Mouse (Mus musculus) urinary bladder, adult 18-20 months (tissue): ENCODE results near the gene Copz1.
"Not testable (repeated sequence)": the region's sequence is repeated elsewhere in the genome, so short reads cannot be mapped to it uniquely, and the experiment has no call there.

Source experiments
- DNase-seq, 2 experiments: peaks; one replicate each; pipeline ENCODE4 v3.0.0; 2022; ENCODE audit warnings: low spot score in 2 of 2, mixed read lengths in 2 of 2

Gene Copz1

DNA sequence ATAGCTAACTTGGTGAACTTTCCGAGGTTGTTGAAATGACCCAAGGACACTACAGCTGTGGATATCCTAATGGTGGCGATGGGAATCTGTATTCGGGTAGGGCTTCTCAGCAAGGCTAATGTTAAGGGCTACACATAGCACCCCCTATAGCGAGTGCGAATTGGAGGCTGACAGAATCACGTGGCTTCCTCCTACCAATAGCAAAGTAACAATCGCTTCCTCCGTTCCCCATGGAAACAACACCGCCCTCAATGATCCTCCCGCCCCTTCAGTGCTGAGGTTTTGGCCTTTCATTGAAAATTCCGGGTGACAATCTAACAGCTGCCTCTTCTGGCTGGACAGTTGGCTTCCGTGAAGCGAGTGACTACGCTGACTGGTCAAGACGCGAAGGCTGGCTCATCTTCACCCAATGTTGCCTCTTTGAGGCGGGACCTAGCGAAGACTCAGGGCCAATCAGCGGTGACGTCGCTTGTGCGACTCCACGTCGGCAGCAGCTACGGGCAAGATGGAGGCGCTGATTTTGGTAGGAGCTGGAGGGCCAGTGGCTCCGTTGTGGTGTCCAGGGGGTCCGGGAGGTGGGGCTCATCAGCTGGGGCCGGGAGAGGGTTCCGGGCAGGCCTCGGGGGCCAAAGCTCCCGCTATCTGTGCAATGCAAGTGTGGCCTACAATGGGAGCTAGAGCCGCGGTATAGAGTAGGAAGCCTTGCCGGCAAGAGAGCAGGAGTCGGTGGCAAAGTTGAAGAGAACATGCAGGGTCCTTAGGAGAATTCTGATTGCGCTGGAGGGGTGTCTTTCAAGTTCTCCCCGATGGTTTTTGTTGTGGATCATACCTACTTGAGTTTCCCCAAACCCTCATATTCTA, at the start of gene Copz1:
Copz1 (plus strand) TSS at position 296 of the 861 bp plus-strand sequence.
- DNase-seq: peak; percentile 83 to 96

DNA sequence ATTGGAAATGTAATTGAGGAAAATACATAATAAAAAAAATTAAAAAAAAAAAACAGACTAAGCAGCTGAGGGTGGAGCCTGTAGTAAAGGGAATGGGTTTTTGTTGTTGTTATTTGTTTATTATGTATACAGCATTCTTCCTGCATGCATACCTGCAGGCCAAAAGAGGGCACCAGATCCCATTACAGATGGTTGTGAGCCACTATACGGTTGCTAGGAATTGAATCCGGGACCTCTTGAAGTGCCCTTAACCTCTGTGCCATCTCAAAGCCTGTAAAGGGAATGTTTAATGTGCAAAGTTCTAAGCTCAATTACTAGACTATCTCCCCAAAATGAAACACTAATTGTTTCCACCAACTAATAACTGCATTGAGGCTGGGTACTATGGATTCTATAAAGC, 48.4 kb upstream of the Copz1 start:
- DNase-seq: no peak

DNA sequence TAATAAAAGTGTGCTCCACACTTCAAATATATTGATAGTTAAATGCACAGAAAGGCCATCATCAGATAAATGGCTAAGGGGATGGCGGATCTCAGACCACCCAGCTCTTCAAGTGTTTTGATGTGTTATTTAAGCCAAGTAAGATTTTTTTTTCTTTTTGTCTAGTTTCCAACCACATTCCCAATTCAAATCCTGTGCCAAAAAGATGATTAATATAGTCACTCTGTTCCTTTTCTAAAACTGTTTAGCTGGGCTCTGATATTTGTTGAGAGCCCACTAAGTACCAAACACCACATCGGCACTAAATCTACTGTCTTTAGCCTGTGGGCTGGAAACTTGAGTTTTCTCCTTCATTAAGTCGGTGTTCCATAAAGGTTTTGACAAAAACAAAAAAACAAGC, 45.5 kb upstream of the Copz1 start:
- DNase-seq: no peak

DNA sequence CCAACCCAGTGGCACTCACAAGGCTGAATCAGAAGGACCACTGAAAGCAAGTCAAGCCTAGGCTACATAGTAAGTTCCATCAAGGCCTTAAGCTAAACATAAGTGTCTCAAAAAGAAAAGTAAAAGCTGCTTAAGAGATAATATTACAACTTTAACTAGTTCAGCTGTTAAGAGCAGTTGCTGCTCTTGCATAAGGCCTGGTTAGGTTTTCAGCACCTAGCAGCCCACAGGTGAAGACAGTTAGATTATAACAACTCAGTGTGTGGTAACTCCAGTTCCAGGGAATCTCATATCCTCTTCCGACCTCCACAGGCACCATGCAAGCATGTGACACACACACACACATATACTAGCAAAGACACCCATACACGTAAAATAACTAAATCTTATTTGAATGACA, 44.9 kb upstream of the Copz1 start:
- DNase-seq: no peak

DNA sequence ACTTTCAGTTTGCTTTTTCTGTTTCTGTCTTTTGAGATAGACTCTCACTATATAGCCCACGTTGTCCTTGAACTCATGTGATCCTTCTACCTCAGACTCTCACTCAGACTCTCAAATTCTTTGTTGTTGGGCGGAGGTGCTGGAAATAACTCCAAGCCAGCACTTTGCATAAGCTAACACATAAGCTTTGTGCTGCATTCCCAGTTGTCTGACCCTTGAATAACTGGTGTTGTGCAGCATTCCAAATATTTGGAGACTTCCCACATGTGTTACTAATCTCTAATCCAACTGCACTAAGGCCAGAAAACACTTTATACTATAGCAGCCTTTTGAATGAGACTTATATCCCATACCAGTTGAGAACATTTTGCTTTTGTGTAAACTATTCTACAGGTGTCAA, 43.6 kb upstream of the Copz1 start:
- DNase-seq: no peak

DNA sequence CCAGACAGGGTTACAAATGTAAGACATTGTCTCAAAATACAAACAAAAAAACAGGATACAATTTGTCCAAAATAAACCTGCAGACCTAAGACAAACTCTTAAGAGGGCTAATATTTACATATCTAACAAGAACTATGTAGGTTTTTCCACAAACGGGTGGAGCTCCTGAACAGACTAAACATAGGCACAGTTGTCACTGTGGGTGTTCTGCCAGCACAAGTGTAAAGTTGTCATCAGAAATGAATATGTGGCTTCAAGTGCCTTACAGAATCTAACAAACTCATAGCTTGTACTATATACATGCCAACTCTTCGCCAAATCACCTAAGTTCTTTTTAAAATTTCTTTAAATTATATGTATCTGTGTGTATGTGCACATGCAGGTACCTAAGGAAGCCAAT, 39.4 kb upstream of the Copz1 start:
- no peak for DNase-seq

DNA sequence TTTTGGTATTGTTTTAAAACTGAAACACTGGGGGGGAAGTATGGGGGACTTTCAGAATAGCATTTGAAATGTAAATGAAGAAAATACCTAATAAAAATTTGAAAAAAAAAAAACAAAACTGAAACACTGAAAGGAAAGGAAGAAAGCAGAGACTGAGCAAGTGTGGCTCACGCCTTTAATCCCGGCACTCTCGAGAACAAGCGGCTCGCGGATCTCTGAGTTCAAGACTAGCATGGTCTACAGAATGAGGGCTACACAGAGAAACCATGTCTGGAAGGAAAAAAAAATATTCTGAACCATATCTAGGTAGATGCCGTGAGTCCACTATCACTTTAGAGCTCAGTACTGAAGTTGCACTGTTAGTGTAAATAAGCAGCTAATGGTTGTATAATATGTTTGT, 35.2 kb upstream of the Copz1 start:
- DNase-seq: no peak

DNA sequence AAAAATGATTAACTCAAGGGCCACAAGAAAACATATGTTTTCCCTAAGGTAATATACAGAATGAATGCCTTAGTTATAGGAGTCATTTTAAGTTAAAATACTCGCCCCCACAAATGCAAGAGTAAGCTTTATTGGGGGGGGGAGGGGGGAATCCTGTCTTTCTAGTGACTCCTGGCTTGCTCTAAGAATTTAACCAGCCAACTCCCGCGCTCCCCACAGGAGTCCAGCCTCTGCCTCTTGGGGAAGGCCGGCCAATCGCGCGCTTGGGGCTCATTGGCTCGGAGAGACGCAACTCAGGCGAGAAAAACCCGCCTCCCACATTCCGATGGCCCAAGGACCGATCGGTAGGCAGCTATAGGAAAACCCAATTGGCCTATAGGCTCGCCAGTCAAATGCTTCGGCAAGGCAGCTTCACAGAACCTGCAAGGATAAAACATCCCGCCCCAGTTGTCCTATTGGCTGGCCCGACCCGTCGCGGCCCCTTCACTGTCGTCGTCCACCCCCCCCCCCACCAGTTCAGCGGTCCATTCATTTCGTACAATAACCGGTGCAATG, 33.3 kb upstream of the Copz1 start:
- peak; percentile 79 to 89 for DNase-seq

DNA sequence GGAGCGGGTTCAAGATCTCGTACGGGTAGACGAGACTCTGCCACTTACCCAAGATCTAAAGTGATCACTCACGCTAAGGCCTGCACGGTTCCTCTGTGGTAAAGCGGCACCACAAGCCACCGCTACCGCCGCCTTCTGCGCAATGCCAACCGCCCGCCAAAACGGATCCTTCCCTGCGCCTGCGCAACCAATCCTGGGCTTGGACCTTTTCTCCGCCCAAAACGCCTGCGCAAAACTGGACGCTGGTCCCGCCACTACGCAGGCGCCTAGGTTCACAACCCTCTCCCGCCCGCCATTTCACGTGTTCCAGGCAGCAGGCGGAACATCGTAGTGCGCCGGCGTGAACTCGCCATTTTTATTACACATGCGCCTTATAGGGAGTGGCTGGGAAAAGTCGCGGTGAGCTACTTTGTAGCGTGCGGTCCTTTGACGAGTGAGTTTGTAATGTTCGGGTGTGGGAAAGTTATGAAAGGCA, 32.8 kb upstream of the Copz1 start, which contains the start of gene Cbx5:
Cbx5 (minus strand) TSS at position 132 of the 475 bp plus-strand sequence.
- DNase-seq: peak; percentile 93 to 98

DNA sequence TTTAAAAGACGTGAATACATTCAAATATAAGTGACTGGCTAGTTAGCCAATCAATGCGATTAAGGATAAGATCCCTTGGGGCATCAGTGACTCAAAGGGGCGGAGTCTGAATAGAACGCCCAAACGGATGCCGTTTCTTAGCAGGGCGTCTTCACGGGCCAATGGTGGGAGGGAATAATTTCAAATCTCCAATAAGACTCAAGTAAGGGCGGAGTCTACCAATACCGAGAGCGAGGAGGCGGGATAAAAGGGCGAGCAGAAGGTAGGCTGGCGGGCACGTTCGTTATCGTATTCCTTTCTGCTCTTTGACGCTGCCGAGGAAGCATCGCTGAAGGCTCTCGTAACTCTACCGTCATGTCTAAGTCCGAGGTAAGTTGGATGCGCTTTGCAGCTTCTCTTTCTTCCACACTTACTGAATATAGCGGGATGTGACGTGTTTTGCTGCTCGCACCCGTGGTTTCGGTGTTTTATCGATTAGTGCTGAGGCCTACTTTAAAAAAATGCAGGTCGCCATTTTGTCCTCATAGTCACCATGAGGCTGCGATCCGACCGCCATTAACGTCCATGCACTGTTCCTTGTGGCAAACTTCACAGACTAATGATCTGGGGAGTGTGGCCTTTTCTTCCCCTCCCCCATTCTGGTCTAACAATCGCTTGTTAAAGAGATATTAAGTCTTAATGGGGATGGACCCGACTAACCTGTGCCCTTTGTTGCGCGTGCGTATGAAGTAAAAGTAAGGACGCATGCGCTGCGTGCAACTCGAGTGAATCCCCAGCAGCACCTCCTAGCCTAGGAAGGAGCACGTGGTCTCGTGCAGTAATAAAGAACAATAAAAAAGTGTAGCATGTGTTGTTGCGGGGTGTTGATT, 32.1 kb upstream of the Copz1 start, which contains the start of gene Hnrnpa1:
Hnrnpa1 (plus strand) TSS at position 273 of the 869 bp plus-strand sequence.
- peak; percentile 78 to 92 for DNase-seq

DNA sequence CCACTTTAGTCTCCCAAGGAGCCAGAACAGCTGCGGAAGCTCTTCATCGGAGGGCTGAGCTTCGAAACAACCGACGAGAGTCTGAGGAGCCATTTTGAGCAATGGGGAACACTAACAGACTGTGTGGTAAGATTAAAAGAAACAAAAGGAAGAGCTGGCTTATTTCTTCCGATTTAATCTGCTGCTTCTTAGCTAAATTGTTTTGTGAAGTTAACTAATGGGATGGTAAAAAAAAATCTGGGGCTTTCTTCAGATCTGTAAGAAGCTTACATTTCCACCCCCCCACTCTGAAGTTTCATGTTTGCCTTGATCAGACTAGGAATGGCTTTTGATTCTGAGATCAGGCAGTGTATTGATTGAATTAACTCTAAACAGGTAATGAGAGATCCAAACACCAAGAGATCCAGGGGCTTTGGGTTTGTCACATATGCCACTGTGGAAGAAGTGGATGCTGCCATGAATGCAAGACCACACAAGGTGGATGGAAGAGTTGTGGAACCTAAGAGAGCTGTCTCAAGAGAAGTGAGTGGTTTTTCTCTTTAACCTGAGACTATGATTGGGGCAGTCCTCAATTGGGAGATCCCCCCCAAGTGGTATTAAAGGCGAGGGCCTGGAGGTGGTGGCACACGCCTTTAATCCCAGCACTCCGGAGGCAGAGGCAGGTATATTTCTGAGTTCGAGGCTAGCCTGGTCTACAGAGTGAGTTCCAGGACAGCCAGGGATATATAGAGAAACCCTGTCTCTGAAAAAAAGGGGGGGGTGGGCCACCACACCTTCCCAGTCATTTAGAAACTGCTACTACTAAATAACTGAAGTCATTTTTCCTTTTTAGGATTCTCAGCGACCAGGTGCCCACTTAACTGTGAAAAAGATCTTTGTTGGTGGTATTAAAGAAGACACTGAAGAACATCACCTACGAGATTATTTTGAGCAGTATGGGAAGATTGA, 31.2 kb upstream of the Copz1 start:
- DNase-seq: not testable (repeated sequence)

DNA sequence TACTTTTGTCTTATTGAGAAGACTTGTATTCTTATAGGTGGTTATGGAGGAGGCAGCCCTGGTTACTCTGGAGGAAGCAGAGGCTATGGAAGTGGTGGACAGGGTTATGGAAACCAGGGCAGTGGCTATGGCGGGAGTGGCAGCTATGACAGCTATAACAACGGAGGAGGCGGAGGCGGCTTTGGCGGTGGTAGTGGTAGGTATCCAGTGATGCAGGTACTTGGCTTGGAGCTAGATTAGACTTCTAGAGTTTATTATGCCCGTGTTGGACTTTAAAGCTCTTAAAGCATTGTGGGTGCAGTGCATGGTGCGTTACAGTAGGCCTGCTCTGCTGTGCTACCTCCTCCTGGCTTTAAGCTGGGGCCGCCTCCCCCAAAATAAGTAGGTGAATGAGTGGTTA, 29.6 kb upstream of the Copz1 start:
- no peak for DNase-seq

DNA sequence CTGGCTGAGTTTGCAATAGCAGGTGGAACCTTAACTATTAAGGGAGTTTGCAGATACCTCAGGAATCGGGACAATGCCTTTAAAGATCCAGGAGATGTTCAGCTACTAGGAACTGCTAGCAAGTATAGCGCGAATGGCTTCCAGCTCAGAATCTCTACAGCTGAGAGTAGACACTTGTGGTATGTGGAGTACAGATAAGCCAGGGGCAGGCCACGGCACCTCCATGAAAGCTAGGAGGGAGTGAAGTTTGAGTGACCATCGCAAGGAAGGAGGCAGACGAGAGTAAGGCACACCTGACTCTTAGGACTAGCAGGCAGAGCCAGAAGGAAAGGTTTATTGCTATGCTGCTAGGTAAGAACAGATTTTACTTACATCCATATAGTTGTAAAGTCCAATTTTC, 26.9 kb upstream of the Copz1 start:
- DNase-seq: no peak

DNA sequence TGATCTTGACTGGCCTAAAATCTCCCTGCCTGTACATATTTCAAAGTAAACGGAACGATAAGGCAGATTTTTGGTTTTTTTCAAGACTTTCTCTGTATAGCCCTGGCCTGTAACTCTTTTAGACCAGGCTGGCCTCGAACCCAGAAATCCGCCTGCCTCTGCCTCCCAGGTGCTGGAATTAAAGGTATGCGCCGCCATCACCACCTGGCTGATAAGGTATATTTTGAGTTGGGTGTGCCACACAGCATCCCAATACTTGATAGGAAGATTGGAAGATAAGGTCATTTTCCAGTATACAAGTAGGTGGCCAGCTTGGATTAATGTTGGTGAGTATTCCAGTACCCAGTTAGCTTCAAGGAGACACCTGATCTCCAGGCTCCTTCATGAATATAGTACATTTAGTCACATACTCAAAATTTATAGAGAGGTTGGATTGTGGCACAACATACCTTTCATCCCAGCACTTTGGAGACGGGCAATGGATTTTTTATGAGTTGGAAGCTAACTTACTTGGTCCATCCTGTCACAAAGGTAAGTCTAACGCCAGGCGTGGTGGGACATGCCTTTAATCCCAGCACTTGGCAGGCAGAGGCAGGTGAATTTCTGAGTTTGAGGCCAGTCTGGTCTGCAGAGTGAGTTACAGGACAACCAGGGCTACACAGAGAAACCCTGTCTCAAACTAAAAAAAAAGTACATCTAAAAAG, 25.3 kb upstream of the Copz1 start:
- no peak for DNase-seq

DNA sequence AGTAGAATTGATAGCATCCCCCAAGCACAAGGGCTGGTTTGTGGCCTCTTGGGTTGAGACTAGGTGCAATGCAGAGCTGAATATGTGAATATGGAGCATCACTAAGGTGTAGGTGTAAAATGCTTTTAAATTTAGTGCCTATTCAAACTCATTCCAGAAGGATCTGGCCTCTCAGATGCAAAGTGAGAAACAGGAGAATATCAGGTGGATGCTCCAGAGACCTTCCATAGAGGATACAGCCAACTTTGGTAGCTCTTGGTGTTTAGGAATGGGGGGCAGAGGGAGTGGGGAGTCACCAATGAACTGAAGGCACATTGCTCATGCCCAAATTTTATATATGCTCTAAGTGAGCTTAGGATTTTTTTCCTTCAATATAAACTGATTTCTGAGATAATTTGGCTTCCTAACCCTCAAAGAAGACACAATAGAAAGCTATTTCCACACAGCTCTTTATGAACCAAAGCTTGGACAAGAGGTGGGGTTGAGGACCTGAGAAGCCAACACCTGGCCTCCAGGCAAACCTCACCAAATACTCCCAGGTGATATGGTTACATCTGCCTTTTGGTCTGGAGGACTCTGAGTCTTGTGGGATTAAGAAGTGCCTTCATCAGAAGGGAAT, 24.6 kb upstream of the Copz1 start:
- no peak for DNase-seq

DNA sequence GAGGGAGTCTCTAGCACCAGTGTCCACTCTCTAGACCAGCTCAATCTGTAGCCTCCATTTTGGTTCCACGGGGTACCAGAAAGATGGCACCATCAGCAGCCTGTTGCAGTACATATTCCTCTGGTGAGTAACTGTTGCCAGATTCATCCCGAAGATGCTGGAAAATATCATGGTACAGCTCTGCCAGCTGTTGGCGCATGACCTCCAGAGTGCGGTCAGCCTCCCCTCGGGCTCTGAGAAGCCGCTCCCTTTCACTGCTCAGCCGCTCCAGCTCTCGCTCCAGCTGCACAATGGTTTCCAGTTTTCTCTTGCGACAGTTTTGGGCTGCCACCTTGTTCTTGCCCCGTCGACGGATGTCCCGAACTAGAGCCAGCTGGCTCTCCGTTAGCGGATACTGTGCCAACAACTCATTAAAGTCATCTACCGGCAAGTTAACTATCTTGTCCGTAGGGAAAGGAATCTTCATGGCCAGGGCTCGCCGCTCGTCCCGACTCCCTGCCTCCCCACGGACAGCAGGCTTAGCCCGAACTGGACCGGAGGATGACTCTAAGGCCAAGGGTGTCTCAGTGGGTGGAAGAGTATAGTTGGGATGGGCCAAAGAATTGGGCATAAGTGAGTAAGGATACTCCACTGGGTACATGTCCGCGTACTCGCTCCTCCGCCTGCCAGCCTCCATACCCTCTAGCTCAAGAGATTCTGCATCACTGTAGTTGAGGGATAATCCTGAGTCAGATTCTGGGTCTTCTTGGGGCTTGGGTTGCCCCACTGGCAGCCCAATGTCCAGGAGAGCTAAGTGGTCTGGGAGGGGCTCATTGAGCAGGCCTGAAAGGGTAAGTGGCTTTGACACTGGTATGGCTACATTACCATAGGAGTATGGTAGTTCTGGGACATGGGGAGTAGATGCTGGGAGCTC, 23.9 kb upstream of the Copz1 start:
- DNase-seq: no peak

DNA sequence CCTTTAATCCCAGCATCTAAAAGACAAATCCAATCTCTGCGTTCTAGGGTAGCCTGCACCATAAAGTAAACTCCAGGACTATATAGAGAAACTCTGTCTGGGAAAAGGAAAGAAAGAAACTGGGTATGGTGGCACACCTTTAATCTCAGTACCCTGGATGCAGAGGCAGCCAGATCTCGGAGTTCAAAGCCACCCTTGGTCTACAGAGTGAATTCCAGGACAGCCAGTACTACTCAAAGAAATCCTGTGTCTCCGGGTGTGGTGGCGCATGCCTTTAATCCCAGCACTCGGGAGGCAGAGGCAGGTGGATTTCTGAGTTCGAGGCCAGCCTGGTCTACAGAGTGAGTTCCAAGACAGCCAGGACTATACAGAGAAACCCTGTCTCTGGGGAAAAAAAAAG, 23.0 kb upstream of the Copz1 start:
- not testable (repeated sequence) for DNase-seq

DNA sequence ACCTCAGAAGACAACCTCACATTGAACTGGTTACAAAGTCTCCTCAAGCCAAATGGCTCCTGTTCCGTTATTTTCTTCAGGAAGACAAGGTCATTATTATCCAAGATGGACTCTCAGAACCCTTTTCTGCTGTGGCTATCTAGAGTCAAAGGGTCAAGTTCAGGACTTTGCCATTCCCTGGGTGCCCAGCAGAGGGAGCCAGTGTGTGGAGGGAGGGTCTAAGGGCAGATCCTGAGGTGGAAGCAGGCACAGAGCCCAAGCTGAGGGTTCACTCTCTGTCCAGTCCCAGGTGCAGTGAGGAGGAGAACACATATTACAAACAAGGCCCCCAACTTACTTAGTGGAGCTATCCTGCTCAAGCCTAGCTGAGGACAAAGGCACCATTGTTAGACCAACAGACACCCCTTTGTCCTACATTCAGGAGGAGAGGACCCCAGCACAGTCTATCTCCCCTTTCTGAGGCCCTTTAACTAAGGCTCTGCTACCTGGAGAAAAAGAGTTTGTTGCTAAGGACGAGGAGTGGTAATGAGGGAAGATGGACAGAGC, 22.2 kb upstream of the Copz1 start:
- peak; percentile 39 to 66 for DNase-seq

DNA sequence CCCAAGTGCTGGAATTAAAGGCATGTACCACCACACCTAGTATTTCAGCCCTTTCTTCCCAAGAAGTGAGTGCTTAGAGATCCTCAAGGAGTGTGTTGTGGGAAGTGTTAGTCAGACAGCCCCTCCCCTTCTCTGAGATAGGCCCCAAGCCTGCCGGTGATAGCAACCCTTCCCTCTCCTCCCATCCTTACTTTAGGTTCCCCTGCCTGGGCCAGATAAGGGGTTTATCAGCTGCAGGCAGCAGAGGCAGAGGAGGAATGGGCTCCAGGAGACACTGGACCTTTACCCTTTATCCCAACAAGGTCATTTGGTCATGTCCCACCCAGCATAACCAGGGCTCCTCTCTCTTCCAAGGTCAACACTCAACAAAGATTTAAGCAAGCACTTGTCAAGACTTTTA, 20.9 kb upstream of the Copz1 start:
- no peak for DNase-seq
